Mouse (Mus musculus) hindbrain, postnatal 0 days (tissue): ENCODE measurements around the gene Mettl23. TPM values are rescaled to one million over a fixed set of nuclear protein-coding genes. Genes with fewer than 3 reads are reported as not detected.
"Not testable (repeated sequence)": the region's sequence is repeated elsewhere in the genome, so short reads cannot be mapped to it uniquely, and the experiment has no call there.

ENCODE experiments used
- ATAC-seq: fragments of 200-750 bp; cut with Nextera tagmentation; 2 replicates; pipeline ENCODE4 v1.8.0; 2017; ENCODE audit warnings: mild to moderate bottlenecking, moderate TSS enrichment, moderate library complexity
- DNase-seq: peaks from one replicate; pipeline ENCODE4 v3.0.0-alpha.2; 2015; ENCODE audit warnings: low spot score
- H3K27ac ChIP-seq: fragments of 300-500 bp; sonication (generic); 2 replicates; pipeline ENCODE4 v1.5.1; 2014; ENCODE audit warnings: mild to moderate bottlenecking
- H3K27me3 ChIP-seq: fragments of 300-500 bp; sonication (generic); 2 replicates; pipeline ENCODE4 v1.6.1; 2014; ENCODE audit warnings: low read length, mixed read lengths; ENCODE audit not compliant: insufficient read depth
- H3K36me3 ChIP-seq: fragments of 300-500 bp; sonication (generic); 2 replicates; pipeline ENCODE4 v1.6.1; 2014; ENCODE audit warnings: low read length, mixed read lengths; ENCODE audit not compliant: insufficient read depth
- H3K4me1 ChIP-seq: fragments of 300-500 bp; sonication (generic); 2 replicates; pipeline ENCODE4 v1.6.1; 2014; ENCODE audit warnings: antibody characterized with exemption, low read length, mixed read lengths; ENCODE audit not compliant: insufficient read depth
- H3K4me2 ChIP-seq: fragments of 300-500 bp; sonication (generic); 2 replicates; pipeline ENCODE4 v1.6.1; 2014; ENCODE audit warnings: low read depth, mild to moderate bottlenecking, low read length, moderate library complexity, mixed read lengths
- H3K4me3 ChIP-seq: fragments of 300-500 bp; sonication (generic); 2 replicates; pipeline ENCODE4 v1.5.1; 2014; ENCODE audit warnings: low read length
- H3K9ac ChIP-seq: fragments of 300-500 bp; sonication (generic); replicated peaks from 2 replicates; pipeline ENCODE4 v1.6.1; 2014; ENCODE audit warnings: mild to moderate bottlenecking, low read length, moderate library complexity, mixed read lengths
- H3K9me3 ChIP-seq: fragments of 300-500 bp; sonication (generic); 2 replicates; pipeline ENCODE4 v1.6.1; 2016; ENCODE audit warnings: low read length, mixed read lengths
- CTCF ChIP-seq: IDR thresholded peaks from 2 replicates; pipeline ENCODE4 v1.5.1; 2016; ENCODE audit warnings: antibody characterized with exemption, control low read depth, low read depth
- WGBS: fragments of 180-500 bp; shearing (Covaris S2); extraction: QIAGEN DNeasy Blood & Tissue Kit; methylation state at CpG from one replicate; pipeline ENCODE4 v1.1.7; 2014; 5-methylcytosine and 5-hydroxymethylcytosine counted together
- polyA plus RNA-seq: library from polyadenylated mRNA; unstranded; fragments of >200 nt; fragmentation: Nextera tagmentation; extraction: Ambion mirVana; gene quantifications from 2 replicates; pipeline ENCODE4 v1.2.1, GENCODE M21; 2015
- total RNA-seq: library from RNA; depleted of rRNA; stranded (reverse); fragments of >200 nt; gene quantifications from 2 replicates; pipeline ENCODE4 v1.2.3, GENCODE M21; 2014

Gene Mettl23
- total and polyA plus RNA-seq, 2 experiments from 2014 or later: 30.1 to 54.4 TPM

- DNase-seq (no peak), ATAC-seq (no peak)
- Histone ChIP-seq H3K4me2 (no peak overlapping the region), H3K27me3 (no peaks in the 10 kb centered on the region), H3K9ac (no peak overlapping the region), H3K36me3 (no peaks in the 10 kb centered on the region), H3K4me3 (no peak overlapping the region), H3K27ac (no peak overlapping the region), H3K4me1 (no peaks in the 10 kb centered on the region; the same call in 1 of the 2 replicates), H3K9me3 (no peaks in the 10 kb centered on the region)
- WGBS: 89% methylated on average over 3 of the region's 3 CpGs
- TF ChIP-seq CTCF: no peak
These were observed 4.4 kb downstream of the Mettl23 start for GRCm38 (mm10) chr11:116847187-116848085.

- no peaks in the 10 kb centered on the region for H3K27me3 ChIP-seq
- H3K9ac ChIP-seq: no peak overlapping the region
- H3K4me1 ChIP-seq: no peaks in the 10 kb centered on the region; the same call in 1 of the 2 replicates
- H3K36me3 ChIP-seq: no peaks in the 10 kb centered on the region
- ATAC-seq (no peak), DNase-seq (no peak)
- WGBS: 83% methylated on average over 5 of the region's 5 CpGs
- no peak overlapping the region for H3K4me3 ChIP-seq
- TF ChIP-seq CTCF: no peak
- H3K27ac ChIP-seq: no peak overlapping the region
- no peak overlapping the region for H3K4me2 ChIP-seq
- no peaks in the 10 kb centered on the region for H3K9me3 ChIP-seq
These were observed 5.2 kb downstream of the Mettl23 start for GRCm38 (mm10) chr11:116848086-116848876.

GRCm38 (mm10) chr11:116848877-116849178 is 5.8 kb downstream of the Mettl23 start:
- not testable (repeated sequence) for DNase-seq, H3K27me3 ChIP-seq, H3K27ac ChIP-seq, H3K4me3 ChIP-seq, H3K9ac ChIP-seq, H3K4me1 ChIP-seq, ATAC-seq, H3K9me3 ChIP-seq, H3K4me2 ChIP-seq, H3K36me3 ChIP-seq
- 71% methylated on average over 2 of the region's 2 CpGs for WGBS

- Histone ChIP-seq H3K27ac (no peak overlapping the region), H3K9ac (no peak overlapping the region), H3K9me3 (no peaks in the 10 kb centered on the region), H3K27me3 (no peaks in the 10 kb centered on the region), H3K4me1 (no peaks in the 10 kb centered on the region; the same call in none of the 2 replicates), H3K36me3 (no peaks in the 10 kb centered on the region), H3K4me2 (no peak overlapping the region), H3K4me3 (no peak overlapping the region)
- no peak for TF ChIP-seq CTCF
- DNase-seq: no peak
- ATAC-seq: no peak
These were observed 6.5 kb downstream of the Mettl23 start for GRCm38 (mm10) chr11:116849587-116849986.

- H3K27ac ChIP-seq: no peak overlapping the region
- H3K4me2 ChIP-seq: peak overlapping the region; percentile 92; the same call in 1 of the 2 replicates
- no peak overlapping the region for H3K9ac ChIP-seq
- H3K36me3 ChIP-seq: no peaks in the 10 kb centered on the region
- DNase-seq: no peak
- ATAC-seq: no peak
- H3K27me3 ChIP-seq: no peaks in the 10 kb centered on the region
- 43% methylated on average over 4 of the region's 4 CpGs for WGBS
- no peak for TF ChIP-seq CTCF
- peak overlapping the region; percentile 96; the same call in 1 of the 2 replicates for H3K4me3 ChIP-seq
- H3K4me1 ChIP-seq: no peaks in the 10 kb centered on the region; the same call in none of the 2 replicates
- H3K9me3 ChIP-seq: no peaks in the 10 kb centered on the region
These were observed 7.0 kb downstream of the Mettl23 start for GRCm38 (mm10) chr11:116850085-116850484.

GRCm38 (mm10) chr11:116850833-116851477 is 7.9 kb downstream of the Mettl23 start:
- Histone ChIP-seq H3K4me3 (peak overlapping the region; percentile 96), H3K4me2 (peak overlapping the region; percentile 92), H3K27me3 (no peaks in the 10 kb centered on the region), H3K36me3 (no peaks in the 10 kb centered on the region), H3K9me3 (no peaks in the 10 kb centered on the region), H3K27ac (0 out of 2 replicates have a peak overlapping the region, but pooled peaks have one; percentile 99), H3K9ac (peak overlapping the region; percentile 90), H3K4me1 (no peaks in the 10 kb centered on the region; the same call in none of the 2 replicates)
- 29% methylated on average over 6 of the region's 6 CpGs for WGBS
- DNase-seq: no peak
- ATAC-seq: no peak
- no peak for TF ChIP-seq CTCF
